Mouse (Mus musculus) urinary bladder, postnatal 4 days (tissue): Measurements from ENCODE around the gene Tgm3.

Source experiments
- DNase-seq, 2 experiments: peaks; one replicate each; pipeline ENCODE4 v3.0.0; 2021 to 2022; ENCODE audit warnings: low spot score in 2 of 2

Gene Tgm3

DNA sequence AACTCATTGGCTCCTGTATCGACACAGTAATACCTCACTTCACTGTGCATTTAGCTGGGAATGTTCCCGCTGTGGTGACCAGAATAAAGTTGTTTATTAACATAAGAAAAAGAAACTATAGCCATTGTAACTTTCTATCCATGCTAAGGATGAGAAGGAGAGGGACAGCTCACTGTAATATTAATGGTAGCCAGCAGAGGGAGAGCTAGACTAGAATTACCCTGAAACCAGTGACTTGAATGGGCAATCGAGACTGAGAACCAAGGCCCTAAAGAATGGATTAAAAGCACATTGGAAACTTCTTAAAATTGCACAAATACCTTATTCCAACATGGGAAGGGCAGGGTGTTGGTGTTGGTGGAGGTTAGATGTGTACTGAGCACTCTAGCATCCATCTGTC lies 56.1 kb downstream of the Tgm3 start:
- no peak for DNase-seq

DNA sequence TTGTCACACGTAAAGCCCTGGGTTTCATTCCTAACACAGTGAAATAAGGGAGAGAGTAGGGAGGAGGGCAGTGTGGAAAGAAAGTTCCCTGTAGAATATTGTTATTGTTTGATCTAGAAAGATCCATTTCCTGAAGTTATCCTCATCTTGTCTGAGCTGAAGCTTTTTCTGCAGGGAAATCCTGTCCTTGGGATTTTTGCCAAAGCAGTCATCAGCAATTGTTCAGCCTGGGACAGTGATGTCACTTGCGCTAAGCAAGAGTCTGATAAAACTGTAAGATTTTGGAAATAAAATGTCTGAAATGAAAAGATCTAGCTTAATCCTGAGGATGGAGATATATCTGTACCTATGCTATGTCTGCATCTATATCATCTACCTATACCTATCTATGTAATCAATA lies 58.2 kb downstream of the Tgm3 start:
- DNase-seq, result no peak
